Mouse (Mus musculus) liver, embryonic 11.5 days (tissue): Measurements from ENCODE around the gene Lenep. TPM values are rescaled to one million over a fixed set of nuclear protein-coding genes. Genes with fewer than 3 reads are reported as not detected.

Source experiments
- ATAC-seq: fragments of 200-750 bp; cut with Nextera tagmentation; replicated peaks from 2 replicates; pipeline ENCODE4 v1.8.0; 2017; ENCODE audit warnings: moderate number of reproducible peaks, mild to moderate bottlenecking, moderate TSS enrichment, moderate library complexity; ENCODE audit not compliant: low FRiP score
- DNase-seq: peaks from one replicate; pipeline ENCODE4 v3.0.0-alpha.2; 2017; ENCODE audit warnings: low spot score
- H3K27ac ChIP-seq: fragments of 300-500 bp; sonication (generic); 2 replicates; pipeline ENCODE4 v1.5.1; 2014; ENCODE audit warnings: mild to moderate bottlenecking, low read depth, low read length, control low read depth
- H3K27me3 ChIP-seq: fragments of 300-500 bp; sonication (generic); replicated peaks from 2 replicates; pipeline ENCODE4 v1.6.1; 2014; ENCODE audit warnings: low read length, mixed read lengths; ENCODE audit not compliant: control insufficient read depth, insufficient read depth
- H3K36me3 ChIP-seq: fragments of 300-500 bp; sonication (generic); 2 replicates; pipeline ENCODE4 v1.6.1; 2014; ENCODE audit warnings: mild to moderate bottlenecking, low read length, moderate library complexity, mixed read lengths; ENCODE audit not compliant: control insufficient read depth, insufficient read depth
- H3K4me1 ChIP-seq: fragments of 300-500 bp; sonication (generic); replicated peaks from 2 replicates; pipeline ENCODE4 v1.6.1; 2014; ENCODE audit warnings: low read length, mixed read lengths; ENCODE audit not compliant: control insufficient read depth, insufficient read depth
- H3K4me2 ChIP-seq: fragments of 300-500 bp; sonication (generic); 2 replicates; pipeline ENCODE4 v1.6.1; 2014; ENCODE audit warnings: mild to moderate bottlenecking, control low read depth, moderate library complexity
- H3K4me3 ChIP-seq: fragments of 300-500 bp; sonication (generic); 2 replicates; pipeline ENCODE4 v1.5.1; 2014; ENCODE audit warnings: low read depth, low read length, control low read depth
- H3K9ac ChIP-seq: fragments of 300-500 bp; sonication (generic); 2 replicates; pipeline ENCODE4 v1.6.1; 2014; ENCODE audit warnings: low read depth, low read length, control low read depth
- H3K9me3 ChIP-seq: fragments of 300-500 bp; sonication (generic); 2 replicates; pipeline ENCODE4 v1.6.1; 2016; ENCODE audit warnings: low read length, inconsistent platforms, mixed read lengths; ENCODE audit not compliant: control insufficient read depth
- WGBS: fragments of 180-500 bp; shearing (Covaris S2); extraction: QIAGEN DNeasy Blood & Tissue Kit; methylation state at CpG from one replicate; pipeline ENCODE4 v1.1.7; 2014; 5-methylcytosine and 5-hydroxymethylcytosine counted together
- polyA plus RNA-seq: library from polyadenylated mRNA; unstranded; fragments of >200 nt; fragmentation: Nextera tagmentation; extraction: Ambion mirVana; gene quantifications from 2 replicates; pipeline ENCODE4 v1.2.1, GENCODE M21; 2014

The Lenep gene
- polyA plus RNA-seq = not detected in 2 replicates

DNA sequence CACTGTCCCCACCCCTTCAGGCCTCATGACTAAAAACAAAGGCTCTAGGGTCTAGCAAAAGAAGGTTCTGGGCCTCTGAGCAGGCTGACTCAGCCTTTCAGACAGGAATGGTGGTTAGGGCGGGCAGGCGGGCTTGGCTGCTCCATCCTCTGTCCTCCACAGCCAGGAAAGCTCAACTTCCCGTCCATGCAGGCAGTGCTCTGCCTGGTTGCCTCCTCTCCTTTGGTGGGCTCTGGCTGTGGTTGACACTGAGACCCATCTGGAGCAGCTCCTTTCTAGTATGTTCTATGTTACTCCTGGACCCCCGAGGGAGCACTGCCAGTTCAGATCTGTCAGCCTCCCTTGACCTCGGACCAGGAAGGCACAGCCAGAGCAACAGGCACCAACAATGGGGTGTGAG, at the start of gene Lenep:
Gene Lenep, minus strand, starts transcription at position 101 of the 400 bp plus-strand sequence.
- Histone ChIP-seq H3K4me2 (no peak within 1 kb of the TSS), H3K4me3 (no peak within 1 kb of the TSS), H3K9me3 (no peaks in the 10 kb centered on the region), H3K4me1 (no peaks in the 10 kb centered on the region), H3K27me3 (no peaks in the 10 kb centered on the region), H3K36me3 (peaks cover 13% of the 10 kb centered on the region; the same call in 1 of the 2 replicates), H3K27ac (no peak within 1 kb of the TSS), H3K9ac (no peak within 1 kb of the TSS)
- 83% methylated on average over 5 of the region's 5 CpGs for WGBS
- no peak for DNase-seq
- no peak for ATAC-seq

GRCm38 (mm10) chr3:89451916-89452315, 49.3 kb upstream of the Lenep start:
- DNase-seq (no peak), ATAC-seq (no peak)
- Histone ChIP-seq H3K4me3 (no peak overlapping the region), H3K9ac (no peak overlapping the region), H3K4me2 (no peak overlapping the region), H3K4me1 (peaks cover 18% of the 10 kb centered on the region), H3K27me3 (no peaks in the 10 kb centered on the region), H3K9me3 (no peaks in the 10 kb centered on the region), H3K36me3 (no peaks in the 10 kb centered on the region), H3K27ac (no peak overlapping the region)
- WGBS = 76% methylated on average over 1 of the region's 1 CpGs

DNA sequence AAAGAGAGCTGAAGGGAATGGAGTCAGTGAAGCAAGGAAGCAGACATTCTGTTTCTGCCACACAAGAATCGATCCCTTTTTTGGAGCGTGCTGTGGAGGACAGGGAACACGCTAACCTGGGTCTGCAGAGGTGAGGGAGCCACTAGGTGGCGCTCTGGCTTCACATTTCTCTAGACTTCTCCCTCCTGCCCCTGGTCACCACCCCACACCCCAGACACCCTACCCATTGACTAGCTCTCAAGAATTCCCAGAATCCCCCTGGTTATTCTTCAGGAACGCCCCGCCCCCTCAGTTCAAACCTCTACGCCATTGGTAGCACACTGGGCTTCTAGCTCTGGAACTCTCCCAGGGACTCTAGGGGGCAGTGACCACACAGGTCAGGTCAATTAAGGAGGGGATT, 46.9 kb upstream of the Lenep start:
- H3K4me1 ChIP-seq = peaks cover 17% of the 10 kb centered on the region
- H3K4me3 ChIP-seq = peak overlapping the region; percentile 28; the same call in 1 of the 2 replicates
- WGBS = 32% methylated on average over 7 of the region's 7 CpGs
- H3K4me2 ChIP-seq = peak overlapping the region; percentile 55
- no peaks in the 10 kb centered on the region for H3K27me3 ChIP-seq
- ATAC-seq (peak; percentile 78), DNase-seq (peak; percentile 63)
- peak overlapping the region; percentile 79 for H3K27ac ChIP-seq
- no peaks in the 10 kb centered on the region for H3K9me3 ChIP-seq
- H3K9ac ChIP-seq = peak overlapping the region; percentile 42; the same call in 1 of the 2 replicates
- no peaks in the 10 kb centered on the region for H3K36me3 ChIP-seq

GRCm38 (mm10) chr3:89448720-89449537, 46.3 kb upstream of the Lenep start:
- DNase-seq = peak; percentile 46
- peak overlapping the region; percentile 55 for H3K4me2 ChIP-seq
- H3K9me3 ChIP-seq = no peaks in the 10 kb centered on the region
- peak overlapping the region; percentile 79 for H3K27ac ChIP-seq
- H3K4me3 ChIP-seq = peak overlapping the region; percentile 28
- H3K4me1 ChIP-seq = peaks cover 17% of the 10 kb centered on the region
- 45% methylated on average over 13 of the region's 13 CpGs for WGBS
- ATAC-seq = peak; percentile 89
- H3K36me3 ChIP-seq = no peaks in the 10 kb centered on the region
- H3K9ac ChIP-seq = peak overlapping the region; percentile 42
- H3K27me3 ChIP-seq = no peaks in the 10 kb centered on the region

- no peaks in the 10 kb centered on the region for H3K27me3 ChIP-seq
- ATAC-seq = no peak
- WGBS = 90% methylated on average over 2 of the region's 2 CpGs
- H3K4me2 ChIP-seq = no peak overlapping the region
- H3K9me3 ChIP-seq = no peaks in the 10 kb centered on the region
- no peak for DNase-seq
- no peaks in the 10 kb centered on the region for H3K36me3 ChIP-seq
- no peak overlapping the region for H3K4me3 ChIP-seq
- no peak overlapping the region for H3K27ac ChIP-seq
- no peak overlapping the region for H3K9ac ChIP-seq
- H3K4me1 ChIP-seq = peaks cover 8% of the 10 kb centered on the region
Measured at GRCm38 (mm10) chr3:89440691-89441090, 38.1 kb upstream of the Lenep start.

DNA sequence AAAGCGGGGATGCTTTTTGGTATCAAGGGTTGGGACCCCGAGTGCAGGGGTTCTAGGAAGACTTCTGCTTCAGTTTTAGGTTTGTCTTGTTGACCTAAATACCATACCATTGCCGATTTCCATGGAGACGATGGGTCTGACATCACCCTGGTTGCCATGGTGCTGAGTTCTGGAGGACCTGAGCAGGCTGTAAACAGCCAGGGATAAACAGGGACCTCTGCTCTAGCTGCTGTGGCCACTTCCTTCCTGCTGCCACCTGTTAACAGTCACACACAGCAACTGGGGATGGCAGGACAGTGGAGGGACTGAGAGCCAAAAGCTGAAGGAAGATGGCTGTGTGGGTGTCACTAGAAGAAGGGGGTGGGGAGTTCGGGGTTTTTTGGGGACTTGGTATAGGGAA, 34.7 kb upstream of the Lenep start:
- H3K27ac ChIP-seq = peak overlapping the region; percentile 33; the same call in 1 of the 2 replicates
- peak overlapping the region; percentile 75 for H3K4me2 ChIP-seq
- H3K4me3 ChIP-seq = peak overlapping the region; percentile 54
- H3K9me3 ChIP-seq = no peaks in the 10 kb centered on the region
- peaks cover 17% of the 10 kb centered on the region for H3K36me3 ChIP-seq
- H3K4me1 ChIP-seq = peaks cover 8% of the 10 kb centered on the region
- peak overlapping the region; percentile 60 for H3K9ac ChIP-seq
- ATAC-seq (no peak), DNase-seq (no peak)
- WGBS = 22% methylated on average over 5 of the region's 5 CpGs
- H3K27me3 ChIP-seq = no peaks in the 10 kb centered on the region

GRCm38 (mm10) chr3:89436176-89437113, 33.9 kb upstream of the Lenep start, which contains the start of gene Pbxip1:
Gene Pbxip1 (plus strand): TSS chr3:89436706.
- Histone ChIP-seq H3K4me1 (peaks cover 11% of the 10 kb centered on the region), H3K9ac (peak within 1 kb of the TSS; percentile 60), H3K27me3 (no peaks in the 10 kb centered on the region), H3K9me3 (no peaks in the 10 kb centered on the region), H3K4me2 (peak within 1 kb of the TSS; percentile 75), H3K4me3 (peak within 1 kb of the TSS; percentile 54), H3K27ac (peak within 1 kb of the TSS; percentile 33; the same call in 1 of the 2 replicates), H3K36me3 (peaks cover 20% of the 10 kb centered on the region)
- ATAC-seq (peak; percentile 83), DNase-seq (peak; percentile 66)
- 3% methylated on average over 16 of the region's 16 CpGs for WGBS

DNA sequence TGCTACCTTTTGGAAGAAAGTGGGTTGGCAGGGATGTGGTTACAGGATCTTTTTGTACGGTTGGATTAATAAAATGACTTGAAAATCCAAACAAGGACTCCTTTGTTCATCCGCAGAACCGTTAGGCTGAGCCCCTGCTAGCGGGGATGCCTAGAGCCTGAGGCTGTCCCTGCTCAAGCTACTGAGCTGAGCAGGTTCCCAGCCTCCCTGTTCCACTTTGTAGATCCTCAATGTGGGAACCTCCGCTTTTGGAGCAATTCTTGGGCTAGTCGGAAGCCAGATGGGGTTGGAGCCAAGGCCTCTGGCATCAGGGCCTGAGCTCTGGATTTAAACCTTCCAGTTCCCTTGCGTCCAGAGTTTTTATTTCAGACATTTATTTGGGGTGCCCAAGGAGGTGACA, 32.4 kb upstream of the Lenep start:
- ATAC-seq = no peak
- no peak for DNase-seq
- Histone ChIP-seq H3K4me1 (peaks cover 20% of the 10 kb centered on the region), H3K27ac (no peak overlapping the region), H3K4me2 (no peak overlapping the region), H3K4me3 (no peak overlapping the region), H3K9ac (no peak overlapping the region), H3K27me3 (no peaks in the 10 kb centered on the region), H3K36me3 (peaks cover 20% of the 10 kb centered on the region), H3K9me3 (no peaks in the 10 kb centered on the region)
- 91% methylated on average over 7 of the region's 7 CpGs for WGBS
